Mouse (Mus musculus): ENCODE measurements around the gene Vmn1r81. TPM values are rescaled to one million over a fixed set of nuclear protein-coding genes. Genes with fewer than 3 reads are reported as not detected.

The Vmn1r81 gene
- not detected in 2 replicates for polyA plus RNA-seq (2012; ENCODE audit: insufficient read depth, insufficient read length, low replicate concordance, missing spikeins)

- no peak within 1 kb of the TSS for H3K4me3 ChIP-seq (ENCODE audit: insufficient read depth, low read depth, low read length)
- no peaks in the 10 kb centered on the region for H3K4me1 ChIP-seq (ENCODE audit: control insufficient read depth, insufficient read depth, low read length)
- TF ChIP-seq POLR2A (IDR thresholded peaks at IDR 0.05; ENCODE audit: insufficient read depth, low read depth, low read length) (no peak), CTCF (IDR thresholded peaks at IDR 0.05; ENCODE audit: insufficient read depth, low read depth, low read length) (no peak)
- WGBS: 66% methylated on average over 1 of the region's 1 CpGs
- H3K27ac ChIP-seq (ENCODE audit: insufficient read depth, low read depth, low read length): no peak within 1 kb of the TSS
These were observed at the start of gene Vmn1r81 for GRCm38 (mm10) chr7:12268169-12268568. Gene Vmn1r81, minus strand, starts transcription at chr7:12268269.

- TF ChIP-seq POLR2A (IDR thresholded peaks at IDR 0.05; ENCODE audit: insufficient read depth, low read depth, low read length) (no peak), CTCF (IDR thresholded peaks at IDR 0.05; ENCODE audit: insufficient read depth, low read depth, low read length) (no peak)
- Histone ChIP-seq H3K4me1 (ENCODE audit: control insufficient read depth, insufficient read depth, low read length) (no peaks in the 10 kb centered on the region), H3K4me3 (ENCODE audit: insufficient read depth, low read depth, low read length) (no peak within 1 kb of the TSS), H3K27ac (ENCODE audit: insufficient read depth, low read depth, low read length) (no peak within 1 kb of the TSS)
- 54% methylated on average over 2 of the region's 2 CpGs for WGBS
These were observed 32.1 kb upstream of the Vmn1r81 start, which contains the start of gene Vmn1r82 for GRCm38 (mm10) chr7:12300130-12300529. Gene Vmn1r82, plus strand, starts transcription at chr7:12300430.

GRCm38 (mm10) chr7:12204141-12204540 is 63.9 kb downstream of the Vmn1r81 start:
- WGBS: 60% methylated on average over 2 of the region's 2 CpGs
- H3K4me1 ChIP-seq (ENCODE audit: control insufficient read depth, insufficient read depth, low read length): no peaks in the 10 kb centered on the region
- no peak for TF ChIP-seq CTCF (IDR thresholded peaks at IDR 0.05; ENCODE audit: insufficient read depth, low read depth, low read length)
- no peak for TF ChIP-seq POLR2A (IDR thresholded peaks at IDR 0.05; ENCODE audit: insufficient read depth, low read depth, low read length)
- no peak overlapping the region for H3K27ac ChIP-seq (ENCODE audit: insufficient read depth, low read depth, low read length)
- no peak overlapping the region for H3K4me3 ChIP-seq (ENCODE audit: insufficient read depth, low read depth, low read length)

Other genes starting within 250 kb of the Vmn1r81 start
- not detected in 2 replicates for gene Vmn1r77, start 231.5 kb downstream of the Vmn1r81 start, polyA plus RNA-seq (2012; ENCODE audit: insufficient read depth, insufficient read length, low replicate concordance, missing spikeins)
- gene Vmn1r78, start 118.0 kb downstream of the Vmn1r81 start, polyA plus RNA-seq (2012; ENCODE audit: insufficient read depth, insufficient read length, low replicate concordance, missing spikeins): not detected in 2 replicates
- gene Vmn1r79, start 97.0 kb downstream of the Vmn1r81 start, polyA plus RNA-seq (2012; ENCODE audit: insufficient read depth, insufficient read length, low replicate concordance, missing spikeins): not detected in 2 replicates
- not detected in 2 replicates for gene Vmn1r80, start 79.0 kb downstream of the Vmn1r81 start, polyA plus RNA-seq (2012; ENCODE audit: insufficient read depth, insufficient read length, low replicate concordance, missing spikeins)
- not detected in 2 replicates for gene Vmn1r82, start 32.2 kb upstream of the Vmn1r81 start, polyA plus RNA-seq (2012; ENCODE audit: insufficient read depth, insufficient read length, low replicate concordance, missing spikeins)
- not detected in 2 replicates for gene Vmn1r83, start 61.2 kb upstream of the Vmn1r81 start, polyA plus RNA-seq (2012; ENCODE audit: insufficient read depth, insufficient read length, low replicate concordance, missing spikeins)
- gene Vmn1r84, start 101.0 kb upstream of the Vmn1r81 start, polyA plus RNA-seq (2012; ENCODE audit: insufficient read depth, insufficient read length, low replicate concordance, missing spikeins): not detected in 2 replicates
- gene Zfp551, start 154.5 kb upstream of the Vmn1r81 start, polyA plus RNA-seq (2012; ENCODE audit: insufficient read depth, insufficient read length, low replicate concordance, missing spikeins): not detected in 2 replicates
- gene Zfp606, start 210.0 kb upstream of the Vmn1r81 start, polyA plus RNA-seq (2012; ENCODE audit: insufficient read depth, insufficient read length, low replicate concordance, missing spikeins): not detected in 2 replicates
- not detected in 2 replicates for gene 2900092C05Rik, start 244.2 kb upstream of the Vmn1r81 start, polyA plus RNA-seq (2012; ENCODE audit: insufficient read depth, insufficient read length, low replicate concordance, missing spikeins)